Mouse (Mus musculus) forebrain, embryonic 13.5 days (tissue): Measurements from ENCODE around the gene Pknox2. TPM values are rescaled to one million over a fixed set of nuclear protein-coding genes. Genes with fewer than 3 reads are reported as not detected.

Source experiments
- ATAC-seq: fragments of 200-750 bp; cut with Nextera tagmentation; 2 replicates; pipeline ENCODE4 v1.8.0; 2017
- H3K27ac ChIP-seq: fragments of 300-500 bp; sonication (generic); 2 replicates; pipeline ENCODE4 v1.5.1; 2015; ENCODE audit warnings: inconsistent platforms, mild to moderate bottlenecking, moderate library complexity
- H3K27me3 ChIP-seq: fragments of 300-500 bp; sonication (generic); 2 replicates; pipeline ENCODE4 v1.6.1; 2015; ENCODE audit warnings: mild to moderate bottlenecking, inconsistent platforms
- H3K36me3 ChIP-seq: fragments of 300-500 bp; sonication (generic); 2 replicates; pipeline ENCODE4 v1.6.1; 2015; ENCODE audit warnings: mild to moderate bottlenecking, inconsistent platforms; ENCODE audit not compliant: poor library complexity, severe bottlenecking
- H3K4me1 ChIP-seq: fragments of 300-500 bp; sonication (generic); 2 replicates; pipeline ENCODE4 v1.6.1; 2015; ENCODE audit warnings: inconsistent platforms
- H3K4me2 ChIP-seq: fragments of 300-500 bp; sonication (generic); 2 replicates; pipeline ENCODE4 v1.6.1; 2015; ENCODE audit warnings: inconsistent platforms, mild to moderate bottlenecking, moderate library complexity
- H3K4me3 ChIP-seq: fragments of 300-500 bp; sonication (generic); 2 replicates; pipeline ENCODE4 v1.5.1; 2015; ENCODE audit warnings: mild to moderate bottlenecking, inconsistent platforms
- H3K9ac ChIP-seq: fragments of 300-500 bp; sonication (generic); 2 replicates; pipeline ENCODE4 v1.6.1; 2015; ENCODE audit warnings: mild to moderate bottlenecking, inconsistent platforms
- H3K9me3 ChIP-seq: fragments of 300-500 bp; sonication (generic); replicated peaks from 2 replicates; pipeline ENCODE4 v1.6.1; 2016; ENCODE audit warnings: inconsistent platforms
- WGBS: fragments of 180-500 bp; shearing (Covaris S2); methylation state at CpG from one replicate; pipeline ENCODE4 v1.1.7; 2015; 5-methylcytosine and 5-hydroxymethylcytosine counted together
- polyA plus RNA-seq: library from polyadenylated mRNA; unstranded; fragments of >200 nt; fragmentation: Nextera tagmentation; extraction: Ambion mirVana; gene quantifications from 2 replicates; pipeline ENCODE4 v1.2.1, GENCODE M21; 2015

Pknox2 gene
- polyA plus RNA-seq, 1 experiment from 2014 or later = 18.7 TPM

DNA sequence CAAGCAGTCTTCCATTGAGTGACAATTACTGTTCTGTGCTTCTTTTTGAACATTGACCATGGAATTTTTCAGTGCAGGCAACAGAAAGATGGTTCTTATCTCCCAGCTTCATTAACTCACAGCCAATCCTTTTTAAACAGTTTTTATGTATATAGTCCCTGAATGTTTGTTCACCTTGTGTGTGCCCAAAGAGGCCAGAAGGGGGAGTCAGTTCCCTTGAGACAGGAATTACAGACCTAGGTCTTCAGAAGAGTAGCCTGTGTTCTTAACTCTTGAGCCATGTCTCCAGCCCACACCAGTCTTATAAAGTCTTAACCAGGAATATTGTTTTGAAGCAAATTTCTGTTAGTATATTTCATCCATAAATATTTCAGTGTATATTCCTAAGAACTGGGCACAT is 270.4 kb downstream of the Pknox2 start:
- Histone ChIP-seq H3K4me3 (no peak overlapping the region), H3K36me3 (peaks cover 91% of the 10 kb centered on the region), H3K4me2 (no peak overlapping the region), H3K9me3 (no peaks in the 10 kb centered on the region), H3K27ac (no peak overlapping the region), H3K9ac (no peak overlapping the region), H3K27me3 (no peaks in the 10 kb centered on the region), H3K4me1 (peaks cover 8% of the 10 kb centered on the region)
- no peak for ATAC-seq

DNA sequence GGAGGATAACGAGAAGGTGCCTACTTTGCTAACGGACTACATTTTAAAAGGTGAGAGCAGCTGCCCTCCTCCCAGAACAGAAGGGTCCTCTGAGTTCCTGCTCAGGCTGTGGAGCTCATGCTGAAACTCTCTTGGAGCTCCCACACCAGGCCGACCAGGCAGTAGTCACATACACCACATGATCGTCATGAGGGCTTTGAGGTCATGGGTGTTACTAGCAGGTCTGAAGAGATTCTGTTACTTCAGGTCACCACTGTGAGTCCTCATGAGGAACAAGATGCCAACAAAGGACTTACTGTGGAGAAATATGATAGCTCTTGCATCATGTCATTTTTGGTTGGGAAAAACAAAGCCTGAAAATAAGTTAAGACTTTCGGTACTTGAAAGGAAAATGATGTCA is 270.9 kb downstream of the Pknox2 start:
- H3K27ac ChIP-seq = no peak overlapping the region
- H3K36me3 ChIP-seq = peaks cover 96% of the 10 kb centered on the region

DNA sequence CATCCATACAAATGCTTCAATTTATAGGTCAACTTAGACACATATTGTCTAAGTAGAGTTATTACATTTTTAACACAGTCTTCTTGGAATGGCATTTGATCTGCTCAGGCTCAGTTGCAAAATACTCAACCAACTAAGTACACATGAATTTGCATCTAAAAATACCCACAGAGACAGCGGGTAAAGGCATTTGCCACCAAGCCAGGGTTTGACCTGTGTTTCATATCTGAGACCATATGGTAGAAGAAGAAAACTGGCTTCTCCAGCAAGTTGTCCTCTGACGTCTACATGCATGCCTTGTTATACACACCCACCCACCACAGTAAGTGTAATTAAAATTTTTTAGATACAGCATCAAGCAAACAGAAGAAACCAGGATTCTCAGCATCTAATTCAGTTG is 273.4 kb downstream of the Pknox2 start:
- no peak for ATAC-seq
- H3K4me2 ChIP-seq = no peak overlapping the region
- H3K9ac ChIP-seq = no peak overlapping the region
- H3K4me1 ChIP-seq = no peaks in the 10 kb centered on the region
- H3K27ac ChIP-seq = no peak overlapping the region
- H3K4me3 ChIP-seq = no peak overlapping the region
- H3K27me3 ChIP-seq = no peaks in the 10 kb centered on the region
- peaks cover 100% of the 10 kb centered on the region for H3K36me3 ChIP-seq
- 89% methylated on average over 2 of the region's 2 CpGs for WGBS
- H3K9me3 ChIP-seq = no peaks in the 10 kb centered on the region

More for the DNA sequence above, 270.9 kb downstream of the Pknox2 start:
- ATAC-seq = no peak
- Histone ChIP-seq H3K4me2 (no peak overlapping the region), H3K9me3 (no peaks in the 10 kb centered on the region), H3K4me1 (peaks cover 3% of the 10 kb centered on the region), H3K27me3 (no peaks in the 10 kb centered on the region), H3K4me3 (no peak overlapping the region), H3K9ac (no peak overlapping the region)
- 93% methylated on average over 5 of the region's 5 CpGs for WGBS

DNA sequence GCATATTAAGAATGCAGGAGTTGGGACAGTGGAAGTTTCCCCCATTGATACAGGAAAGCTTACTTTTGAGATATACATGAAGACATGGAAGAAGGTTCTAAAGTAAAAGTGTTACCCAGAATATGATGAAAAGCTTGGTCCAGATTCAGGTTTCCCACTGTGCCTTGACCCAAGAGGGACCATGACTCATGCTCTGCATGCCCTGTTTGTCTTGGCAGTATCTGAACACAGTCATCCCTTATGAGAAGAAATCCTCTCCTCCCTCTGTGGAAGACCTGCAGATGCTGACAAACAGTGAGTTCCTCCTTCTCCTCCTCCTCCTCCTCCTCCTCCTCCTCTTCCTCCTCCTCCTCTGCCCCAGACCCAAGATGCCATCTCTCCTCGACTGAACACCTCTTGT is 276.9 kb downstream of the Pknox2 start:
- no peaks in the 10 kb centered on the region for H3K4me1 ChIP-seq
- H3K27ac ChIP-seq = no peak overlapping the region
- no peak overlapping the region for H3K4me3 ChIP-seq
- no peaks in the 10 kb centered on the region for H3K27me3 ChIP-seq
- peaks cover 96% of the 10 kb centered on the region for H3K36me3 ChIP-seq
- no peak for ATAC-seq
- 60% methylated on average over 1 of the region's 1 CpGs for WGBS
- H3K4me2 ChIP-seq = no peak overlapping the region
- H3K9ac ChIP-seq = no peak overlapping the region
- H3K9me3 ChIP-seq = no peaks in the 10 kb centered on the region

DNA sequence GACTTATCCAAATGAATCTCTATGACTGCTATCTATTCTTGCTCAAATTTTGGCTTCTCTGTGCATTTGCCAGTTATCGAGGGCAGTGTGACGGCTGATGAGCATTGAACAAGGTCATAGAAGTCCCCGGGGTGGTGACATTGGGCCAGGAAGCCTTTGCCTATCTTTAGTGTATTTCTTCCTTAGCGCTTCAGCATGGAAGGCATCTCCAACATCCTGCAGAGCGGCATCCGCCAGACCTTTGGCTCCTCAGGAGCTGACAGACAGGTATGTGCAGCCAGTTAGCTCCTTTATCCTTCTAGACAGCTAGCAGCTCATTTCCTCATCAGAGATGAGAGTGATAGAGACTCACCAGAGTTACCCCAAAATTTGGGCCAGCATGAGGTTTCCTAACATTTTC is 278.5 kb downstream of the Pknox2 start:
- no peak overlapping the region for H3K4me3 ChIP-seq
- 92% methylated on average over 6 of the region's 6 CpGs for WGBS
- ATAC-seq = no peak

DNA sequence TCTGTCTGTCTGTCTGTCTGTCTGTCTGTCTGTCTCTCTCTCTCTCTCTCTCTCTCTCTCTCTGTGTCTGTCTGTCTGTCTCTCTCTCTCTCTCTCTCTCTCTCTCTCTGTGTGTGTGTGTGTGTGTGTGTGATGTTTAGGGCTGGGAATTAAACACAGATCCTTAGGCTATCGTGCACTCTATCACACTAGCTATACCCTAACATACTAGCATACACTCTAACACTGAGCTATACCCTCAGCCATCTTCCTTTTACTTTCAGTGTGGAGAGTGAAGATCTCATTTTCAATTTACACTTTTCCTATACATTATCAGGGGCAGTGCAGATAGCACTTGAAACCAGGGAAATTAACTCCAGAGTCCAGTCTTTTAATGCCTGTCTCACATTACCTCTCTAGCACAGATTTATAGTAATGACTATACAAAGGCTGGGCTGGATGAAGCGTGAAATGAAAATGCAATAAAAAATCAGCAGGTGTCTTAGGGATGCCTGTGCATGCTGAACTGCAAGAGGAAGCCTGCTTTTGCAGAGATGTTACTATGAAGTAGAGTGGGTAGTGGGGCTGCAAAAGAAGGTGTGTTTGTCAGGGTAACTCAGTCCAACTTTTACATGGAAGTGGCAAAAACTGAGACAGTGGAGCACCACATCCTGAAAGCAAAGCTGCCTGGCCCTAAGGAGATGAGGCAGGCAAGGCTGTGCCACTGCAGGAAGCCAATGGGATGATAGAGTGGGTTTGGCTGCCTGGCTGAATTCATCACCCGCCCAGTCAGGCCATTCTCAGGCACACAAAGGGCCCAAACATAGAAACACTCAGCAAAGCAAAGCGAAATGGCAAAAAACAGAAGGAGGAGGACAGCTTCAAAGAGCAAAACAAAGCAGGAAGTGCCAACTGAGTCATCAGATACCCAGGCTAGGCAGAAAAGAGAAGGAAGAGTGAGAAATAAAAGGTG is 282.1 kb downstream of the Pknox2 start:
- 51% methylated on average over 4 of the region's 4 CpGs for WGBS
- Histone ChIP-seq H3K9me3 (no peaks in the 10 kb centered on the region), H3K4me3 (no peak overlapping the region), H3K36me3 (peaks cover 96% of the 10 kb centered on the region), H3K9ac (no peak overlapping the region), H3K27me3 (no peaks in the 10 kb centered on the region), H3K4me1 (no peaks in the 10 kb centered on the region), H3K27ac (no peak overlapping the region), H3K4me2 (no peak overlapping the region)
- no peak for ATAC-seq

More for the DNA sequence above, 278.5 kb downstream of the Pknox2 start:
- Histone ChIP-seq H3K27me3 (no peaks in the 10 kb centered on the region), H3K4me1 (no peaks in the 10 kb centered on the region), H3K4me2 (no peak overlapping the region), H3K9ac (no peak overlapping the region), H3K36me3 (peaks cover 96% of the 10 kb centered on the region), H3K27ac (no peak overlapping the region), H3K9me3 (no peaks in the 10 kb centered on the region)

DNA sequence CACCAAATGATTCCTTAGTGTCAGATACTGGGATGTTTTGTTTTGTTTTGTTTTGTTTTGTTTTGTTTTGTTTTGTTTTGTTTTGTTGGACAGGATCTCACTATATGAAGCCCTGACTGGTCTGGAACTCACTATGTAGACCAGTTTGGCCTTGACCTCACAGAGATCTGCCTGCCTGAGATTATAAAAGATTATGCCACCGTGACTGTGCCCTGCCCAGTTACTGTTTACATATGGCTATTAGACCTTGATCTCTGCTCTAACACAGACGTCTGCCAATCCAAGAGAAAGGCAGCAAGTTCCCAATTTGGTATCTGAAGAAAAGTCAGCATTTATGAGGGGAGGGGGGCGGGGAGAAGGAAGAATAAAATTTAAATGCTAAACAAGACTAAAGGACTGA is 283.5 kb downstream of the Pknox2 start:
- Histone ChIP-seq H3K4me3 (no peak overlapping the region), H3K27ac (no peak overlapping the region), H3K4me2 (no peak overlapping the region), H3K27me3 (no peaks in the 10 kb centered on the region), H3K9ac (no peak overlapping the region), H3K36me3 (peaks cover 96% of the 10 kb centered on the region), H3K4me1 (0 out of 2 replicates have a peak, but pooled peaks cover 1% of the 10 kb centered on the region), H3K9me3 (no peaks in the 10 kb centered on the region)
- ATAC-seq = no peak
- 78% methylated on average over 3 of the region's 3 CpGs for WGBS

DNA sequence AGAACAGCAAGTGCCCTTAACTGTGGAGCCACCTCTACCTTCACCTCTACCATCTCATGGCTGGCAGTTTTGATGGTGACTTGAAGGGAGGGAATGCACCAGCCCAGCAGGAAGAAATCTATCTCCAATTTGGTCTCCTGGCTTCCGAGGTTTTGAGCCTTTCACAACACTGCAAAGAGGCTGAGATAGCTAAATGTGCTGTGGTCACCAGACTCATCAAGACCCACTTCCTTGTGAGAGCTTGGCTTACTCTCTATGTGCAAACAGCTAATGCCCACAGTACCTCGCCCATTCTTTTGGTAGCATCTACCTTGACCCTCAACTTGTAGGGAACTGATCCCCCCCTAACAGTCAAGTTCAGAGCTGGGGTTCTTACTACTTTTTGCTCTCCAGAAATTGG is 284.6 kb downstream of the Pknox2 start:
- WGBS = 91% methylated on average over 2 of the region's 2 CpGs
- H3K36me3 ChIP-seq = peaks cover 94% of the 10 kb centered on the region
- H3K9ac ChIP-seq = no peak overlapping the region
- H3K9me3 ChIP-seq = no peaks in the 10 kb centered on the region
- no peak for ATAC-seq
- no peak overlapping the region for H3K27ac ChIP-seq
- no peaks in the 10 kb centered on the region for H3K27me3 ChIP-seq
- H3K4me2 ChIP-seq = no peak overlapping the region
- H3K4me3 ChIP-seq = no peak overlapping the region
- H3K4me1 ChIP-seq = peaks cover 10% of the 10 kb centered on the region

DNA sequence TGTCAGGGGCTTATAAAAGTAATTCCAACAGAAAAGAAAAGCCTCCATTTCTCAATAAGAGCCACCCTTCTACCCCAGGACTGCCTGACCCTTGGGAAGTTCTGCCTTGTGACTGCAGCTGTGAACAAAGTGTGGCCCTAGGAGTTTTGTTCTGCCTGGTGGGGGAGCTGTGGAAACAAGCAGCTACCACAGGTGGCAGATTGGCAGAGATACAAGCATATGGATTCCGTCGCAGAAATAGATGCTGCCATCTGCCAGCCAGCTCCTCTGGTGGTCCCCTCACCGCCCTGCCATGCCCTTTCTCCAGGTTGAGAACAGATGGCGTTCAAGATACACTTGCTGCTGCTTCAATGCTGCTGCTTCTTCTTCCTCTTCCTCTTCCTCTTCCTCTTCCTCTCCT is 288.5 kb downstream of the Pknox2 start:
- peaks cover 89% of the 10 kb centered on the region for H3K36me3 ChIP-seq
- peak; percentile 53; the same call in 1 of the 2 replicates for ATAC-seq
- no peak overlapping the region for H3K27ac ChIP-seq
- WGBS = 24% methylated on average over 4 of the region's 4 CpGs
- no peak overlapping the region for H3K4me2 ChIP-seq
- H3K27me3 ChIP-seq = no peaks in the 10 kb centered on the region
- peaks cover 17% of the 10 kb centered on the region for H3K4me1 ChIP-seq
- no peaks in the 10 kb centered on the region for H3K9me3 ChIP-seq
- H3K4me3 ChIP-seq = no peak overlapping the region
- no peak overlapping the region for H3K9ac ChIP-seq

DNA sequence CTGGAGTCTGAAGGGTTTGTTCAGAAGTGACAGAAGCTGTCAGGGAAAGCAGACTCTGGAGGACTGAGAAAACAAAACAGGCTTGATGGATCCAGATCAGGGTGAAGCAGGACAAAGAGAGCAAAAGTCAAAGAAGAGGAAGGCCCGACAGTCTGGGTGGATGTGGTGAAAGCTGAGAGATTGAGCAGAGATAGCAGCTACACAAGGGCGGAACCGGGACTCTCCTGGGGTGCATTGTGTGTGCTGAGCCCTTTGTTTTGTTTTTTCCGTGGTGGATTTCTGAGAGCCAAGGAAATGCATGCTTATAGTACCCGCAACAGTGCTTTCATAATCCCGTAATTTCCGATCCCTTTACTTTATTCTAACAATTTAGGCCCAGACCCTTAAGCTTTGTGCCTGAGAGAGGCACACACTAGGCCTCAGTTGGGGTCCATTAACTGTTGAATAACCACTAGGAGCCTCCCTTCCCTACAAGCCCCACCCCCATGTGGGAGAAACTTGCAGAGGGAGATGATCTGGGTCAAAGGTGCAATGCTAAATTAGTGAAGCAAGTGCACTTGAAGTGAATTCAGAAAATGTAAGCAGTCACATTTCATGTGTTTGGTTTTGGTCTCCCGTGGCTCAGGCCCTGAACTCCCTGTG is 289.6 kb downstream of the Pknox2 start:
- H3K9ac ChIP-seq = 0 out of 2 replicates have a peak overlapping the region, but pooled peaks have one; percentile 2
- H3K36me3 ChIP-seq = peaks cover 82% of the 10 kb centered on the region
- H3K4me3 ChIP-seq = no peak overlapping the region
- no peak overlapping the region for H3K4me2 ChIP-seq
- no peak for ATAC-seq
- no peaks in the 10 kb centered on the region for H3K9me3 ChIP-seq
- no peak overlapping the region; the same call in 1 of the 2 replicates for H3K27ac ChIP-seq
- H3K27me3 ChIP-seq = no peaks in the 10 kb centered on the region
- 9% methylated on average over 8 of the region's 8 CpGs for WGBS
- H3K4me1 ChIP-seq = peaks cover 17% of the 10 kb centered on the region

DNA sequence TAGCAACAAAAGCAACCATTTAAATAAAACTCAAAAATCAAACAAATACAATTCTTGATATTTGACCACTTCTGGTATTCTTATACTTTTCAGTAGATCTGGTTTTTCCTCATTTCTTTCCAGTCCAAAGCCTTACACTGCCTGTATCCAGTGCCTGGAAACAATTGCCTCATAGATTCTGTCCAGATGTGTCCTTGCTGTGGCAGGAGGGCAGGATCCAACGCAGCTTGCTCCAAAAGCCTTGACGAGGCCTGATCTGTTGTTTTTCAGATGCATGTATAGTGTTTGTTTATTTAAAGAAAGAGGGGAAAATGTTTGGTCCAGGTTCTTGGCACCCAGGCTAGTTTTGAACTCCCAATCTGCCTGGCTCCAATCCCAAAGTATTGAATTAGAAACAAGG is 290.9 kb downstream of the Pknox2 start:
- no peak for ATAC-seq
- Histone ChIP-seq H3K27ac (no peak overlapping the region), H3K36me3 (peaks cover 82% of the 10 kb centered on the region), H3K4me2 (no peak overlapping the region), H3K4me3 (no peak overlapping the region), H3K9me3 (no peaks in the 10 kb centered on the region), H3K9ac (no peak overlapping the region), H3K27me3 (no peaks in the 10 kb centered on the region), H3K4me1 (peaks cover 17% of the 10 kb centered on the region)
- WGBS = 83% methylated on average over 2 of the region's 2 CpGs

DNA sequence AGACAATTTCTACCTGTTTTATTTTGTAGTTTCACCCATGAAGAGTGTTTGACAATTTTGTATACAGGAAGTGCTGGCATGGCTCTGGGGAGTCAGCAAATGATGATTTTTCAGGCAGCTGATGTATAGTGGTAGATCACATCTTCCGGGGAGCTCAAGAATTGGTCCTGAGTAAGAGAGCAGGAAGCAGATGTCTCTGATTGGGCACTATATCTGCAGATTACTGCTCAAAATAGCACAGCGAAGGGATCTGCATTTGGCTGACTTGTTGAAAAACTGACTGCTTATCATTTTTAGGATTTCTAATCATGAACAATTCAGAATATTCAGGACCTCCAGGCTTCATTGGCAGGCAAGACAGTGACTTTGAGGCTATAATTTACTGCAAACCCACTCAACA is 295.0 kb downstream of the Pknox2 start:
- 93% methylated on average over 2 of the region's 2 CpGs for WGBS
- no peaks in the 10 kb centered on the region for H3K27me3 ChIP-seq
- peaks cover 3% of the 10 kb centered on the region for H3K4me1 ChIP-seq
- H3K4me2 ChIP-seq = no peak overlapping the region
- H3K27ac ChIP-seq = no peak overlapping the region
- no peak overlapping the region for H3K9ac ChIP-seq
- H3K4me3 ChIP-seq = no peak overlapping the region
- H3K36me3 ChIP-seq = peaks cover 82% of the 10 kb centered on the region
- H3K9me3 ChIP-seq = no peaks in the 10 kb centered on the region
- no peak for ATAC-seq
